Mouse (Mus musculus) ES-Bruce4 (cell line): ENCODE measurements around the gene Oaf.

Experiments used
- CTCF ChIP-seq: IDR thresholded peaks from one replicate; pipeline ENCODE4 v1.8.1; 2011; ENCODE audit warnings: low read depth, low read length
- EP300 ChIP-seq: IDR thresholded peaks from 2 replicates; pipeline ENCODE4 v1.6.1; 2011; ENCODE audit warnings: low read depth, low read length; ENCODE audit not compliant: insufficient read depth
- POLR2A ChIP-seq: IDR thresholded peaks from one replicate; pipeline ENCODE4 v1.8.1; 2011; ENCODE audit warnings: low read length; ENCODE audit not compliant: insufficient read depth

- no peak for TF ChIP-seq CTCF
- TF ChIP-seq EP300: no peak
- no peak for TF ChIP-seq POLR2A
Observed at GRCm38 (mm10) chr9:43225481-43225880, 14.2 kb downstream of the Oaf start.
